Mouse (Mus musculus) ES-E14 (cell line): ENCODE measurements at regions not wholly inside any gene's neighbourhood (a gene's known extent, or its start where the extent isn't known, plus 50 kb on each side); places are given as distances from the start of the nearest gene placed in this dataset.

Experiments
- CHD2 ChIP-seq: IDR thresholded peaks from 2 replicates; pipeline ENCODE4 v1.6.1; 2014; ENCODE audit warnings: mild to moderate bottlenecking, low read depth, low read length, inconsistent platforms
- HCFC1 ChIP-seq: IDR thresholded peaks from 2 replicates; pipeline ENCODE4 v1.6.1; 2012; ENCODE audit warnings: low read length, inconsistent platforms, borderline replicate concordance; ENCODE audit not compliant: insufficient read depth
- MAFK ChIP-seq: IDR thresholded peaks from 2 replicates; pipeline ENCODE4 v1.6.1; 2014; ENCODE audit warnings: mild to moderate bottlenecking, low read depth, low read length, inconsistent platforms; ENCODE audit not compliant: insufficient read depth
- ZC3H11A ChIP-seq: IDR thresholded peaks from 2 replicates; pipeline ENCODE4 v1.6.1; 2012; ENCODE audit warnings: low read depth, mild to moderate bottlenecking, inconsistent platforms, low read length, borderline replicate concordance
- ZNF384 ChIP-seq: IDR thresholded peaks from 2 replicates; pipeline ENCODE4 v1.6.1; 2012; ENCODE audit warnings: low read depth, low read length, inconsistent platforms

DNA sequence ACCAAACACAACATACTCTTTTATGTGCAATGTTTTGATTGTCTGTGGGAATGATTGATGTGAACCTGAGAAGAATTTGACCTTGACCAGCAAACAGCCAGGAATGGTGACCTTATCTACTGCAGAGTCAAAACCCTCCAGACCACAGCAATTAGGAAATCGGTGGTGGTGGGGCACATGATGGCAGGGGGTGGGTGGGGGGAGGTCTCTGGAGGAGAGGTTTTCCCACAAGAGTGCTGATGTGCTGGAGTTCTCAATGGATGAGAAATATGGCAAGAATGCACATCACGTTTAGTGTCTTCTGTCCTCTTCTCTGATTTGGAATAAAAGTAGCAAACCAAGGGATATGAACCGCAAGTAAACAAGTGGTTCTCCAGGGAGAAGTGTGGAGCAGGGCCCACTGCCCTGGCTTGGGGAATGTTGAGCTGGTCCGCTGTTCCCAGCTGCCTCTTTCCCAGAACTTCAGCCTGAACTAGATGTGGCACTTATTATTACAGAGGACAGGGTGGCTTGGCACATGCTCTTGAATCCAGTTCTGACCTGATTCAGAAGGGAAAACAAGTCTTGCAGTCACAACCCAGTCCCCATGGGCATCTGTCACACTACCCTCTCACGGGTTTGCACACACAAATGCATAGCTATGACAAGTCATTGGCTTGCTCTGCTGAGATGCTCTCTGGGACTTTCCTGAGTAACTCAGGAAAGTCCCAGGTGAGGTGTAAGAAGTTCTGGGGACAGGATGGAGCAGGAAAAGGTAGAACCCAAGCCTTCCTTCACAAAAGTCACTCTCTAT is 170.9 kb upstream of the Gmds start:
- TF ChIP-seq HCFC1 (no peak), CHD2 (no peak), ZC3H11A (no peak), MAFK (no peak), ZNF384 (no peak)
